Mouse (Mus musculus): ENCODE data around the gene Gm10220.
"Not testable (repeated sequence)": the region's sequence is repeated elsewhere in the genome, so short reads cannot be mapped to it uniquely, and the experiment has no call there.

Gene Gm10220

GRCm38 (mm10) chr5:26121321-26121720 is at the start of gene Gm10220:
Gm10220 (minus strand) TSS chr5:26121421.
- DNase-seq, result not testable (repeated sequence)

GRCm38 (mm10) chr5:26169855-26170254 is 48.6 kb upstream of the Gm10220 start:
- no peak for DNase-seq

GRCm38 (mm10) chr5:26165791-26166165 is 44.6 kb upstream of the Gm10220 start:
- DNase-seq, result no peak

DNA sequence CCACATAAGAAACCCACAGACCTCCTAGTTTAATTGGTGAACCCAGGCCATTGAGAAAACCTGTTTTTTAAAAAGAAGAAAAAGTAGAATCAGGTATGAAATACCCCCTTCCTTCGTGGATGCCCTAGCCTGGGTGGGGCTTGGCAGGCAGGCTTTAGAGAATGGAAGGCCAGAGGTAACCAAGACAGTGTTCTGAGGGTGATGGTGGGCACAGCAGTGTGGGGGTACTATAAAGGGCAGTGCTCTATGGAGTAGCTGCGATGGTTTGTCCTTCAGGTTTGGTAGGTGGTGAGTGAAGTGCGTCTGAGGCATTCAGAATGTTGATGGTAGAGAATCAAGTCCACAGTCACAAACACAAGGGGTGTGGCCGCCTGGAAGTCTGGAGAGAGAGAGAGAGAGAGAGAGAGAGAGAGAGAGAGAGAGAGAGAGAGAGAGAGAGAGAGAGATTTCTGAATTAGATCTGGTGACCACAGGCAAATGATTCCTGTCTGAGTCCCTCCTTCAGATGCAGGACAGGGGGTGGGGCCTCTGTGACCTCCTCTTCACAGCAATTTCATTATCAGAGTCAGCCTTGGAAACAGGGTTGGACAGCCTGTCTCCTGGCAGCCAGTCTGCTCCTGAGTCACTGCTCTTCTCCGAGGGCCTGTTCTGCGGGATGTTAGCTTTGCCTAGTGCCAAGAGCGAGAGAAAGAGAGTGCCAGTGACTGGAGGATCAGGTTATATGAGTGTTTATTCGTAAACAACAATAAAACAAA is 44.0 kb upstream of the Gm10220 start:
- no peak for DNase-seq

DNA sequence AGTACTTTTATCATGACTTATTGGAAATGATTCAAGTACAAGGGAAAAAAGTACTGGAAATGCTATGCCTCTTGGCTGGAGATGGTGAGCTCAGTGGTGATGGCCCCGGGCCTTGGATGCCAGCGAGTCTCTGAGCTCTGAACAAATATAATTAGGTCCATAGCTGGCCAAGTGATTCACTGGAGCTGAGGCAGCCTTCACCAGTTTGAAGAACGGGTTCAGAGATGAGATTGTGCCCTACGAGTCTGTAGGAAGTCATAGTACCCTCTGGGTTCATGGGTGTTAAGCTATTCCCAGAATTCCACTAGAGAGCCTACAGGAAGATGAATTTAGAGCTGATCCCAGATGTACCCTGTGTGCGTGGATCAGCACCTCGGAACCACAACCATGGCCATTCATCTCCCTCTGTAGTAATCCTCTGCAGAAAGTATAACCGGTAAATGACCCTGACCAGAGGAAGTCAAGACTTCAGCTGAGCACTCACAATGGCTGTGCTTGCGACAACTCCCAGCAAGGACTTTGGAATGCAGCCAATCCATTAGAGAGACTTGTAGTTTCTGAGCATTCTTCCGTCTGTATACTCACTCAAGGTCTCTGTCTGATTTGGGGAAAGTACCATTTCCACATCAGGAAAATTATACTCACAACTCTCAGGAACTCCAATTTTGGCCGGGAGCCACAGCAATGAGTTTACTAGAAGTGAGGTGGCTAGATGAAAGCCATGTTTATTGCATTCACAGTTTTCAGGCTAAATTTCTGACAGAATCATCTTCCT is 36.4 kb upstream of the Gm10220 start:
- DNase-seq, result no peak

- no peak for DNase-seq
Observed at GRCm38 (mm10) chr5:26142891-26143290, 21.7 kb upstream of the Gm10220 start.

DNA sequence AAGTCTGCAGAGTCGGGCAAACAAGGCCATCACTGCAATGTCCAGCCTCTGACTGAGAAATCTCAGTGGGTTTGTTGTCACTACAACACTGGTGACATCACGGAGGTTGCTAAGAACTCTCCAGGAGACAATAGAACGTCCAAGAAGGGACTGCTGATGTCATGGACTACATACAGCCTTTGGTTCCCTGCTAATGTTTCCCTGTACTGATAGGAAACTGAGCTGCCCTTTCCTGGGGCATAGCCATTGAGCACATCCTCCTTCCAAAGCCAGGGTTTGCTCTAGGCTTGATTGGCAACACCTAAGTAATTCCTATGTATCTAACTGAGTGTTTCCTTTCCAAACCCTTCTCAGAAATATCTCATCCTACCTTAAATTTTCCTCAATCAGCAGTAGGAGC is 16.0 kb downstream of the Gm10220 start, which contains the start of gene 5031410I06Rik:
Gene 5031410I06Rik (minus strand): TSS at position 101 of the 400 bp plus-strand sequence.
- DNase-seq, result not testable (repeated sequence)

GRCm38 (mm10) chr5:26089191-26089590 is 32.0 kb downstream of the Gm10220 start, which contains the start of gene Gm10471:
Gm10471 (minus strand) TSS chr5:26089291.
- not testable (repeated sequence) for DNase-seq

- not testable (repeated sequence) for DNase-seq
Observed at GRCm38 (mm10) chr5:26079023-26079422, 42.2 kb downstream of the Gm10220 start.

DNA sequence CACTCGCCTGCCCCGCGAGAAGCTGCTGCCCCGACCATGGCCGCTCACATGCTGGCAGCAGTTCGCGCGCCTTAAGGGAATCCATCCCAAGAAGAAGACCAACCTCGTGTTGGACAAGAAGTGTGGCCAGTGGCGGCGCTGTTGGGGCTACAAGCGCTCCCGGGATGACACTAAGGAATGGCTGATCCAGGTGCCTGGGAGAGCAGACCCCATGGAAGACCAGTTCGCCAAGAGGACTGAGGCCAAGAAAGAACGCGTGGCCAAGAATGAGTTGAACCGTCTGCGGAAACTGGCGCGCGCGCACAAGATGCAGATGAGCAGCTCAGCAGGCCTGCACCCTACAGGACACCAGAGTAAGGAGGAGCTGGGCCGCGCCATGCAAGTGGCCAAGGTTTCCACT is 50.5 kb downstream of the Gm10220 start:
- DNase-seq, result no peak
